Mouse (Mus musculus): ENCODE results near the gene Sox15.
"Not testable (repeated sequence)": the region's sequence is repeated elsewhere in the genome, so short reads cannot be mapped to it uniquely, and the experiment has no call there.

- not testable (repeated sequence) for TF ChIP-seq CTCF, EP300 (IDR thresholded peaks at IDR 0.05; ENCODE audit: low read depth)
Measured at GRCm38 (mm10) chr11:69614257-69614588, 40.9 kb upstream of the Sox15 start.
